Mouse (Mus musculus): Measurements from ENCODE around the gene Oprl1.
A peak's percentile ranks its signal among the peaks of the same experiment; 100 is the strongest.

Gene Oprl1

GRCm38 (mm10) chr2:181714903-181715326 lies at the start of gene Oprl1:
Gene Oprl1 (plus strand): TSS chr2:181715016.
- peak; percentile 13 for DNase-seq (ENCODE audit: low spot score)

GRCm38 (mm10) chr2:181670285-181670912 lies 44.4 kb upstream of the Oprl1 start:
- no peak for DNase-seq (ENCODE audit: low spot score)

- DNase-seq (ENCODE audit: low spot score): no peak
Measured at GRCm38 (mm10) chr2:181670913-181671311, 43.9 kb upstream of the Oprl1 start.

GRCm38 (mm10) chr2:181671326-181671725 lies 43.5 kb upstream of the Oprl1 start, which contains the start of gene Sox18:
Gene Sox18 (minus strand): TSS chr2:181671640.
- DNase-seq (ENCODE audit: low spot score): no peak

- no peak for DNase-seq (ENCODE audit: low spot score)
Measured at GRCm38 (mm10) chr2:181671984-181672383, 42.8 kb upstream of the Oprl1 start.

GRCm38 (mm10) chr2:181673501-181673900 lies 41.3 kb upstream of the Oprl1 start:
- no peak for DNase-seq (ENCODE audit: low spot score)

- DNase-seq (ENCODE audit: low spot score): no peak
Measured at GRCm38 (mm10) chr2:181674934-181675333, 39.9 kb upstream of the Oprl1 start.

GRCm38 (mm10) chr2:181675454-181675853 lies 39.4 kb upstream of the Oprl1 start:
- peak; percentile 44 for DNase-seq (ENCODE audit: low spot score)

- DNase-seq (ENCODE audit: low spot score): no peak
Measured at GRCm38 (mm10) chr2:181676424-181676823, 38.4 kb upstream of the Oprl1 start.

GRCm38 (mm10) chr2:181677096-181677754 lies 37.6 kb upstream of the Oprl1 start:
- DNase-seq (ENCODE audit: low spot score): no peak

GRCm38 (mm10) chr2:181677755-181678098 lies 37.1 kb upstream of the Oprl1 start:
- no peak for DNase-seq (ENCODE audit: low spot score)

- DNase-seq (ENCODE audit: low spot score): peak; percentile 71
Measured at GRCm38 (mm10) chr2:181678780-181679179, 36.0 kb upstream of the Oprl1 start.

- DNase-seq (ENCODE audit: low spot score): peak; percentile 74
Measured at GRCm38 (mm10) chr2:181679951-181680715, 34.7 kb upstream of the Oprl1 start, which contains the start of gene Tcea2. Gene Tcea2 (plus strand): TSS chr2:181680310.

GRCm38 (mm10) chr2:181680716-181681117 lies 34.1 kb upstream of the Oprl1 start:
- DNase-seq (ENCODE audit: low spot score): peak; percentile 19

- no peak for DNase-seq (ENCODE audit: low spot score)
Measured at GRCm38 (mm10) chr2:181681978-181682377, 32.8 kb upstream of the Oprl1 start.

GRCm38 (mm10) chr2:181683381-181683780 lies 31.4 kb upstream of the Oprl1 start:
- DNase-seq (ENCODE audit: low spot score): no peak

- DNase-seq (ENCODE audit: low spot score): no peak
Measured at GRCm38 (mm10) chr2:181684713-181685112, 30.1 kb upstream of the Oprl1 start.

GRCm38 (mm10) chr2:181685686-181686085 lies 29.1 kb upstream of the Oprl1 start:
- no peak for DNase-seq (ENCODE audit: low spot score)

- no peak for DNase-seq (ENCODE audit: low spot score)
Measured at GRCm38 (mm10) chr2:181687586-181687985, 27.2 kb upstream of the Oprl1 start.

GRCm38 (mm10) chr2:181689466-181690160 lies 25.2 kb upstream of the Oprl1 start:
- DNase-seq (ENCODE audit: low spot score): no peak

- no peak for DNase-seq (ENCODE audit: low spot score)
Measured at GRCm38 (mm10) chr2:181691083-181691482, 23.7 kb upstream of the Oprl1 start.

GRCm38 (mm10) chr2:181691571-181691970 lies 23.2 kb upstream of the Oprl1 start:
- DNase-seq (ENCODE audit: low spot score): no peak

All from yolk sac, embryonic 10.5 days (tissue).